Mouse (Mus musculus): ENCODE results near the gene Glyctk. TPM values are rescaled to one million over a fixed set of nuclear protein-coding genes. Genes with fewer than 3 reads are reported as not detected.

Glyctk gene
- polyA plus RNA-seq, 1 experiment: 1.7 TPM

DNA sequence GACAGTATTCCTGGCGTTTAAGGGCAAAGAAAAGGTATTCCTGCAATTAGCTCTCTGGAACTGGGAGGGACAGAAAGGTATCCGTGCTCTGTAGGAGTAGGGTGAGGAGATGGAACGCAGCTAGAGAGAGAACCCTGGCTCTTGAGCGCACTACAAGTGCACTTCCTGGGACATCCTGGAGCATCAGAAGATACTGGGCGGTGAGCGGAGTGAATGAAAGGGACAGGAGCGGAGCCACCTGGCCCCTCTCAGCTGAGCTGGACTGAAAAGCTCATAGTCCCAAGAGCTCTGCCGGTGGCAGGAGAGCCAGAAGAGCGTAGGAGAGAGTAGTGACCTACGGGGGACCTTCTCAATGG, 8.6 kb downstream of the Glyctk start:
- DNase-seq: no peak
- H3K27me3 ChIP-seq (ENCODE audit: control insufficient read depth, insufficient read depth, low read length): no peaks in the 10 kb centered on the region
- 15% methylated on average over 10 of the region's 10 CpGs for WGBS
- H3K4me3 ChIP-seq (replicated peaks; ENCODE audit: insufficient read depth, low read depth, low read length): peak overlapping the region; percentile 35
- TF ChIP-seq POLR2A (IDR thresholded peaks at IDR 0.05; ENCODE audit: borderline replicate concordance, insufficient read depth, low read length) (no peak), CTCF (IDR thresholded peaks at IDR 0.05; ENCODE audit: borderline replicate concordance, insufficient read depth, low read depth, low read length) (no peak)
- H3K27ac ChIP-seq (ENCODE audit: insufficient read depth, low read length): no peak overlapping the region
- H3K4me1 ChIP-seq (ENCODE audit: control insufficient read depth, insufficient read depth, low read length): peaks cover 11% of the 10 kb centered on the region

DNA sequence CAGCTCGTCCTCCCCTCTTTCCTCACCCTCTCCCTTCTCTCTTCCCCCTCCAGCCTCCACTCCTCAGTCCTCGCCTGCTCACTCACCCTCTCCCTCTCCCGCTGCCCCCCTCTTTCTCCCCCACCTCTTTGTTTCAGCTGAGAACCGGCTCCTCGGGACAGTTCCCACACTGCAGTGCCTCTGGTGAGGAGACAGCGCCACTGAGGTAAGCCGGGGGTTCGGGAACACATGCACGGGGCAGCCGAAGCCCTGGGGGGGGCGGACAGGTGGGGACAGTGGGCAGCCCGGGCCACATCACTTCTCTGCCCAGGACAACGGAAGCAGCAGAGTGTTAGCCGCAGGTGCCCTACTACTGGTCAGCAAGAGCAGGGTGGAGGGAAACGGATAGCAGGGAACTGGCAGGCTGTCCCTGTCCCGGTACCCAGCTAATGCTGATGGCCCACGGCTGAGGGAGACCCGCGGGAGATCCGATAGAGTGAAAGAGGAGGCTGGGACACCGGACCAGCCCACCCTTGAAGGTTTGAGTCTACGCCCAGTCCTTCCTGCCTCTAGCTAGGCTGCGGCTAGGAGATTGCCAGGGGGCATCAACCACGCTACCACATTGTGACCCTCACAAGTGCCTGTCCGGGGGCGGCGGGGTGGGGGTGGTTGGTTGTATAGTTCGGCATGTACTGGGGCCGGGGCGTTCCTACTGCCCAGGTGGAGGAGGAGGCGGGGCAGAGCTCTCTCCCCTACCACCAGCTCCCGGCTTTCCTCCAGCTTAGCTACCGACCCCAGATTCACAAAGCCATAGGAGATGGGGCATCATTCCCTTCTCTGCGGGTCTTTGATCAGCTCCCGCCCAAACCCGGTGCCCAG, 9.2 kb downstream of the Glyctk start:
- peak in 1 of 2 experiments; percentile 27 for DNase-seq
- H3K27ac ChIP-seq (ENCODE audit: insufficient read depth, low read length): no peak overlapping the region
- TF ChIP-seq POLR2A (IDR thresholded peaks at IDR 0.05; ENCODE audit: borderline replicate concordance, insufficient read depth, low read length) (no peak), CTCF (IDR thresholded peaks at IDR 0.05; ENCODE audit: borderline replicate concordance, insufficient read depth, low read depth, low read length) (no peak)
- H3K4me3 ChIP-seq (replicated peaks; ENCODE audit: insufficient read depth, low read depth, low read length): peak overlapping the region; percentile 35
- no peaks in the 10 kb centered on the region for H3K27me3 ChIP-seq (ENCODE audit: control insufficient read depth, insufficient read depth, low read length)
- peaks cover 5% of the 10 kb centered on the region for H3K4me1 ChIP-seq (ENCODE audit: control insufficient read depth, insufficient read depth, low read length)
- 2% methylated on average over 36 of the region's 36 CpGs for WGBS

DNA sequence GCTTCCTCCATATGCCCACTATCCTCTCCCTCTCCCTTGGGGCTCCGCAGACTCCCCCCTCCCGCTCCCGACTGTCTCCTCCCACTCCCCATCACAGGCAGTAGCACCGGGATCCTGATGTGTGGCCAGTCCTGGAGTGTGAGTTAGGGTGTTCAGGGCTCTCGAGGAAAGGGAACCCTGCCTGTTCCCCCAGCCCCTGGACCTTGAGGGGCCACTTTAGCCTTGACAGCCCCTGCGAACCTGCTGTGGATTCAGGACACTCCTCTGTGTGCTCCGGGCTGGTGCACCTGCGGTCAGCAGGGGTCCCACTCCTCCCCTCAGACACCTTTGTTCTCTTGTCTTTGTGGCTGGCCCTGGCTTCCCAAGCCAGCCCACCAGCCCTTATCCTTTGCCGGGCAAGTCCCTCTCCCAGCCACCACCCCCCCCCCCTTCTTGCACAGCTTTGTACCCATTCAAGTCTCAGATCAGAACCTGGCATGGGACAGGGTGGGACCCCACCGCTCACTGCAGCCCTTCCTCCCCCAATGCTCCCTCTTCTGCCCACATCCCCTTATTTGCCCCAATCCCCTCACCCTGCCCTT, 10.0 kb downstream of the Glyctk start:
- H3K27me3 ChIP-seq (ENCODE audit: control insufficient read depth, insufficient read depth, low read length): no peaks in the 10 kb centered on the region
- no peak overlapping the region for H3K4me3 ChIP-seq (replicated peaks; ENCODE audit: insufficient read depth, low read depth, low read length)
- WGBS: 43% methylated on average over 10 of the region's 10 CpGs
- H3K4me1 ChIP-seq (ENCODE audit: control insufficient read depth, insufficient read depth, low read length): peaks cover 3% of the 10 kb centered on the region; the same call in 1 of the 2 replicates
- H3K27ac ChIP-seq (ENCODE audit: insufficient read depth, low read length): no peak overlapping the region
- TF ChIP-seq CTCF (IDR thresholded peaks at IDR 0.05; ENCODE audit: borderline replicate concordance, insufficient read depth, low read depth, low read length) (no peak), POLR2A (IDR thresholded peaks at IDR 0.05; ENCODE audit: borderline replicate concordance, insufficient read depth, low read length) (no peak)
- DNase-seq: no peak

DNA sequence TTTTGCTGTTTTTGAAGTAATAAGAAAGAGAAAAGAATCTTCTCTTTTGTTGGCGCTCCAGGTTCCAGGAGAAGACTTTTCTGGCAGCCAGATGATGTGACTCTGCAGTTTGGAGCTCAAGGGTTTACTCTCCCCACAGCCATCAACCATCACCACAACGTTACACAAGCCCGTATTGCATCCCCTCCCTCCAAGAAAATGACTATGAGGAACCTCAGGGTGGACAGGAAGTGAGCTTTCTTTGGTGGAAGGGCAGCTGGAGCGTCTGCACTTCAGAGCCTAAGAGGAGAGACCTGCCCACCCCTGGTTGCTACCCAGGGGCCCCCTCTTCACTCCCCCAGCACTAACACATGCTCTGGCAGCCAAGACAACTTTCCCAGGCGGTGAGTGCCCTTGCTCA, 10.7 kb downstream of the Glyctk start:
- Histone ChIP-seq H3K27ac (ENCODE audit: insufficient read depth, low read length) (no peak overlapping the region), H3K27me3 (ENCODE audit: control insufficient read depth, insufficient read depth, low read length) (no peaks in the 10 kb centered on the region), H3K4me3 (replicated peaks; ENCODE audit: insufficient read depth, low read depth, low read length) (no peak overlapping the region), H3K4me1 (ENCODE audit: control insufficient read depth, insufficient read depth, low read length) (peaks cover 6% of the 10 kb centered on the region)
- DNase-seq: no peak
- TF ChIP-seq POLR2A (IDR thresholded peaks at IDR 0.05; ENCODE audit: borderline replicate concordance, insufficient read depth, low read length) (no peak), CTCF (IDR thresholded peaks at IDR 0.05; ENCODE audit: borderline replicate concordance, insufficient read depth, low read depth, low read length) (no peak)
- 76% methylated on average over 5 of the region's 5 CpGs for WGBS

DNA sequence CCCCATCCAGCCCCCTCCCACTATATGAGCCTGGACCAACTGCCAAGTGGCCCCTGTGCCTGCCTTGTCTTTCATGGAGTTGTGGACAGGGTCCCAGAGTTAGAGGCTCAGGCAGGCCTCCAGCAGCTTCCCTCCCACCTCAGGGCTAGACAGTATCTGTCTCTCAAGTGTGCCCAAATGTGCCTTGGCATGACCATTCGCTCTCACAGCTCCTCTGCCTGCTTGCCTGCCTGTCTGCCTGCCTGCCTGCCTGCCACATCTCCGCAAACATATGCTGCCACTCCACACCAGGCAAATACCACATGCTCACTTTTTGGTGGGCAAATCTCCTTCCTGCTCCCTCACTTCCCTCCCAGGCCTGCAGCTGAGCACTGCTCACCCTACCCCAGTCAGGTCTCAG, 12.4 kb downstream of the Glyctk start:
- Histone ChIP-seq H3K27me3 (ENCODE audit: control insufficient read depth, insufficient read depth, low read length) (no peaks in the 10 kb centered on the region), H3K4me3 (replicated peaks; ENCODE audit: insufficient read depth, low read depth, low read length) (no peak overlapping the region), H3K4me1 (ENCODE audit: control insufficient read depth, insufficient read depth, low read length) (peaks cover 12% of the 10 kb centered on the region), H3K27ac (ENCODE audit: insufficient read depth, low read length) (no peak overlapping the region)
- TF ChIP-seq CTCF (IDR thresholded peaks at IDR 0.05; ENCODE audit: borderline replicate concordance, insufficient read depth, low read depth, low read length): no peak
- no peak for TF ChIP-seq POLR2A (IDR thresholded peaks at IDR 0.05; ENCODE audit: borderline replicate concordance, insufficient read depth, low read length)
- no peak for DNase-seq
- WGBS: 68% methylated on average over 2 of the region's 2 CpGs

DNA sequence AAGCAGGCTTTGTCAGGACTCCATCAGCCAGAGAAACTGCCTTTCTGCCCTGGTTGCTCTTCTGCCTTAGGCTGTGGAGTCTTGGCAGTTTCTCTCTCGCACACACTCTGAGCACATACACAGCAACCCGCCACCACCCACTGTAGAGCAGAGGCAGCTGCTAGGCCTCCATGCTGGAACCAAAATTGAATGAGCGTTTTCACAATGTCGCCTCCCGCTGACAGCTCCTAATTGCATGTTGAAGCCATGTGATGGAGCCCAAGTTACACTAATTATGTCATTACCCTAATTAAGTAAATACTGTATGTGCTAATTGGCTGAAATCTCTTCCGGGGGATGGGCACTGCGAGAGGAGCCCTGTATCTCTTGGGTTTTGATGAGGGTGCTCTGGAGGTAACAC, 13.8 kb downstream of the Glyctk start:
- Histone ChIP-seq H3K27ac (ENCODE audit: insufficient read depth, low read length) (no peak overlapping the region), H3K4me3 (replicated peaks; ENCODE audit: insufficient read depth, low read depth, low read length) (no peak overlapping the region), H3K27me3 (ENCODE audit: control insufficient read depth, insufficient read depth, low read length) (no peaks in the 10 kb centered on the region), H3K4me1 (ENCODE audit: control insufficient read depth, insufficient read depth, low read length) (peaks cover 9% of the 10 kb centered on the region; the same call in 1 of the 2 replicates)
- no peak for DNase-seq
- WGBS: 63% methylated on average over 7 of the region's 7 CpGs
- TF ChIP-seq POLR2A (IDR thresholded peaks at IDR 0.05; ENCODE audit: borderline replicate concordance, insufficient read depth, low read length) (no peak), CTCF (IDR thresholded peaks at IDR 0.05; ENCODE audit: borderline replicate concordance, insufficient read depth, low read depth, low read length) (no peak)

DNA sequence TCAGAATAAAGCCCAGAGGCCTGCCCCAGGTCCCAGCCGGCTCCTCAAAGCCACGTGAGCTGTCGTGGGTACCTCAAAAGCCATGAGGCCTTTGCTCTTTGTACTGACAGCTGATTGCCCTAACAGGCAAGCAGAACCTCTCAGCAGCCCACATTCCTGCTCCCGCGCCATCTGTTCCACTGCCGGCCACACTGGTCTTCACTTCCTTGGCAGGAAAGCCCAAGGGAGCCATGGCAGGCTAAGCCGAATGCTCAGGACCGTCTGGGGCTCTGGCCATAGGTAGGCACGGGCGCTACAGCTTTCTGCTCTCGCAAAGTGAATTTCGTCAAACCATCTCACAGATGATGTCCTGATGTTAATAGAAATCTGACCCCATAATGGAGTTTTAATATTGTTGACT, 16.0 kb downstream of the Glyctk start:
- H3K4me1 ChIP-seq (ENCODE audit: control insufficient read depth, insufficient read depth, low read length): peaks cover 9% of the 10 kb centered on the region; the same call in 1 of the 2 replicates
- 12% methylated on average over 12 of the region's 12 CpGs for WGBS
- H3K27me3 ChIP-seq (ENCODE audit: control insufficient read depth, insufficient read depth, low read length): no peaks in the 10 kb centered on the region
- H3K27ac ChIP-seq (ENCODE audit: insufficient read depth, low read length): peak overlapping the region; percentile 70
- DNase-seq: peak; percentile 77 to 87
- H3K4me3 ChIP-seq (replicated peaks; ENCODE audit: insufficient read depth, low read depth, low read length): no peak overlapping the region
- TF ChIP-seq POLR2A (IDR thresholded peaks at IDR 0.05; ENCODE audit: borderline replicate concordance, insufficient read depth, low read length): no peak
- TF ChIP-seq CTCF (IDR thresholded peaks at IDR 0.05; ENCODE audit: borderline replicate concordance, insufficient read depth, low read depth, low read length): no peak

DNA sequence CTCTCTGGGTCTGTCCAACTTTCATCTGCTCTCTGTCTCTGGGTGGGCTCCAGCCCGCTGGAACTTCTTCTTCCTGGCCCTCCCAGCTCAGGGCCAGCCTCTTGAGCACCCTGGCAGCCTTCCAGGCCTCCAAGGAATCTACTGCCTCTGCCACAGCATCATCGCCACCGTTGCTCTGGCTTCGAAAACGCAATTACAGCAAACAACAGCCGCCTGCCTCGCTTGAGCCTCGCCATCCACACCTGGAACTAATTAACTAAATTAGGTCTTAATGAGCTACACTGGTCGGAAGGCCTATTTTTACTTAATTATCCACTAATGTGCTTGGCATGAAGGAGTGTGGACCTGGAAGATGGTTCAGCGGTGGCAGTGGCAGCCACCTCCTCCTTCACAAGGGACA, 18.2 kb downstream of the Glyctk start:
- Histone ChIP-seq H3K4me3 (replicated peaks; ENCODE audit: insufficient read depth, low read depth, low read length) (no peak overlapping the region), H3K27ac (ENCODE audit: insufficient read depth, low read length) (no peak overlapping the region), H3K4me1 (ENCODE audit: control insufficient read depth, insufficient read depth, low read length) (peaks cover 9% of the 10 kb centered on the region; the same call in 1 of the 2 replicates), H3K27me3 (ENCODE audit: control insufficient read depth, insufficient read depth, low read length) (no peaks in the 10 kb centered on the region)
- no peak for TF ChIP-seq CTCF (IDR thresholded peaks at IDR 0.05; ENCODE audit: borderline replicate concordance, insufficient read depth, low read depth, low read length)
- TF ChIP-seq POLR2A (IDR thresholded peaks at IDR 0.05; ENCODE audit: borderline replicate concordance, insufficient read depth, low read length): no peak
- 46% methylated on average over 10 of the region's 10 CpGs for WGBS
- peak; percentile 18 to 25 for DNase-seq

Data from cerebellum, adult 2 months (tissue).